Comparison of ENCODE assay signal across 25 mouse cellular contexts in genomic region chr3:95863578-95863977, GRCm38 (mm10).
"Had no signal": no experiment of that assay in that cellular context is flagged by ENCODE, and none has a peak within 500 bp of the region (broad histone marks: within the 10 kb centered on the region; RNA-seq: fewer than 3 reads in every experiment).

No protein-coding gene starts in this region.

- H3K9me3 ChIP-seq: heart, embryonic 13.5 days; heart, embryonic 15.5 days; hindbrain, embryonic 13.5 days; hindbrain, embryonic 15.5 days; kidney, embryonic 15.5 days; limb, embryonic 13.5 days; limb, embryonic 15.5 days; liver, embryonic 12.5 days had no signal

- H3K4me3 ChIP-seq: heart, embryonic 13.5 days; heart, embryonic 15.5 days; hindbrain, embryonic 13.5 days; hindbrain, embryonic 15.5 days; kidney, embryonic 15.5 days; limb, embryonic 13.5 days; limb, embryonic 15.5 days; liver, embryonic 12.5 days had no signal

- H3K27me3 ChIP-seq: heart, embryonic 13.5 days; heart, embryonic 15.5 days; hindbrain, embryonic 13.5 days; hindbrain, embryonic 15.5 days; kidney, embryonic 15.5 days; limb, embryonic 13.5 days; limb, embryonic 15.5 days; liver, embryonic 12.5 days had no signal

- ATAC-seq: hindbrain, postnatal 0 days; intestine, embryonic 16.5 days; liver, embryonic 12.5 days had no signal

- DNase-seq: gastrocnemius, postnatal 10 days; gastrocnemius, postnatal 25 days; heart, adult 18-20 months; heart, postnatal 14 days; heart, postnatal 36 days; kidney, adult 11 months; kidney, adult 2 months; kidney, adult 9 months; kidney, postnatal 14 days; kidney, postnatal 36 days; layer of hippocampus, adult 9-11 months; layer of hippocampus, postnatal 36 days; left cerebral cortex, postnatal 4 days had no signal

- H3K27ac ChIP-seq: heart, embryonic 13.5 days; heart, embryonic 15.5 days; hindbrain, embryonic 13.5 days; hindbrain, embryonic 15.5 days; hindbrain, postnatal 0 days; kidney, embryonic 15.5 days; kidney, postnatal 0 days; limb, embryonic 13.5 days; limb, embryonic 15.5 days; liver, embryonic 12.5 days; liver, embryonic 14.5 days had no signal

- H3K9ac ChIP-seq: heart, embryonic 13.5 days; heart, embryonic 15.5 days; hindbrain, embryonic 13.5 days; hindbrain, embryonic 15.5 days; kidney, embryonic 15.5 days; limb, embryonic 13.5 days; limb, embryonic 15.5 days; liver, embryonic 12.5 days; liver, embryonic 14.5 days had no signal

- H3K4me1 ChIP-seq: heart, embryonic 13.5 days; heart, embryonic 15.5 days; hindbrain, embryonic 13.5 days; hindbrain, embryonic 15.5 days; kidney, embryonic 15.5 days; limb, embryonic 13.5 days; limb, embryonic 15.5 days had no signal
